Mouse (Mus musculus): ENCODE measurements around the gene Rnf212. TPM values are rescaled to one million over a fixed set of nuclear protein-coding genes. Genes with fewer than 3 reads are reported as not detected.

Gene Rnf212
- total and polyA plus RNA-seq, 3 experiments = not detected

DNA sequence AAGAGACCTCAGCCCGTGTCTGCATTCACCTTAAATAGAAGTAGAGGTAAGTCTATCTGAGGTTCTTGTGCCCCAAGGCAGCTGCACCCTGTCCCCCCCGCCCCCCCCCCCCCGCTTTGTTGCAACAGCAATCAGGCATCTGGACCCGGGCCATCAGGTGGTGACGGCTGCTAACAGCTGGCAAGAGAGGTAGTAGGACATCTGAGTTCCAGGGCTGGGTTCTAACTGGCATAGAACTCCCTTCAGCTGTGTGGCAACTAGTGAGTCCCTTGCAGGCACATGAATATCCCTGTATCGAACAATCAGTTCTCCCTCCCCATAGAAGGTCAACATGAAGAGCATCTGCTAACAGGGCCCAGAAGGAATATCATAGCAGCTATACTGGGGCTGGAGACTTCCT lies 62.8 kb downstream of the Rnf212 start:
- Histone ChIP-seq H3K4me3 (replicated peaks in 1 of 3; ENCODE audit: low read depth in 2 of 3, low read length in 2 of 3, poor library complexity in 1 of 3) (no peak overlapping the region), H3K79me2 (replicated peaks; ENCODE audit: control insufficient read depth, extremely low read depth, insufficient read depth, poor library complexity, severe bottlenecking) (no peaks in the 10 kb centered on the region), H3K27me3 (replicated peaks) (peaks cover 25% of the 10 kb centered on the region), H3K9ac (ENCODE audit: insufficient read depth, low read depth) (no peak overlapping the region), H3K4me2 (ENCODE audit: insufficient read depth, low read depth, poor library complexity, severe bottlenecking) (no peak overlapping the region), H3K4me1 (ENCODE audit: control insufficient read depth in 1 of 2, insufficient read depth in 2 of 2) (no peaks in the 10 kb centered on the region), H3K27ac (ENCODE audit: insufficient read depth, low read depth) (no peak overlapping the region), H3K9me3 (replicated peaks; ENCODE audit: low read length) (no peaks in the 10 kb centered on the region), H3K36me3 (replicated peaks in 1 of 2; ENCODE audit: control insufficient read depth in 1 of 2, insufficient read depth in 1 of 2, low read length in 1 of 2) (no peaks in the 10 kb centered on the region)
- dilution Hi-C loops (cut with MboI; ENCODE audit: extremely low pct_ligation_motif_present, extremely low pct_unique_long_range_greater_than_20kb, low sequenced_read_pairs) = no loop called here
- in situ Hi-C loops (cut with MboI; ENCODE audit: low pct_ligation_motif_present, low pct_unique_long_range_greater_than_20kb, low sequenced_read_pairs) = no loop called here
- no peak for TF ChIP-seq ELF1 (IDR thresholded peaks at IDR 0.05; ENCODE audit: low read depth, low read length)
- TF ChIP-seq JUND (conservative IDR thresholded peaks at IDR 0.05; ENCODE audit: low read depth, low read length) = no peak
- no peak for TF ChIP-seq HCFC1 (IDR thresholded peaks at IDR 0.05; ENCODE audit: low read depth, low read length)
- TF ChIP-seq KAT2A (IDR thresholded peaks at IDR 0.05; ENCODE audit: insufficient replicate concordance, low read length) = no peak
- TF ChIP-seq EP300 (IDR thresholded peaks at IDR 0.05; ENCODE audit: low read length) = no peak
- TF ChIP-seq MYC (IDR thresholded peaks at IDR 0.05; ENCODE audit: low read depth, low read length) = no peak
- no peak for TF ChIP-seq MAFK (IDR thresholded peaks at IDR 0.05; ENCODE audit: insufficient replicate concordance, low read length)
- TF ChIP-seq MEF2A (IDR thresholded peaks at IDR 0.05; ENCODE audit: borderline replicate concordance, low read depth, low read length) = no peak
- no peak for TF ChIP-seq E2F4 (IDR thresholded peaks at IDR 0.05; ENCODE audit: insufficient replicate concordance, low read depth, low read length)
- no peak for TF ChIP-seq ZNF384 (IDR thresholded peaks at IDR 0.05; ENCODE audit: low read depth, low read length)
- no peak for TF ChIP-seq ETS1 (conservative IDR thresholded peaks at IDR 0.05; ENCODE audit: low read depth, low read length)
- no peak for TF ChIP-seq JUN (IDR thresholded peaks at IDR 0.05; ENCODE audit: insufficient read depth, low read depth, low read length)
- TF ChIP-seq GABPA (IDR thresholded peaks at IDR 0.05; ENCODE audit: insufficient replicate concordance, low read depth, low read length) = no peak
- TF ChIP-seq TBP (conservative IDR thresholded peaks at IDR 0.05; ENCODE audit: low read depth, low read length) = no peak
- TF ChIP-seq ZC3H11A (IDR thresholded peaks at IDR 0.05; ENCODE audit: low read depth, low read length) = no peak
- TF ChIP-seq POLR2AphosphoS2 (IDR thresholded peaks at IDR 0.05; ENCODE audit: low read depth, low read length) = no peak
- TF ChIP-seq TCF12 (IDR thresholded peaks at IDR 0.05; ENCODE audit: low read depth, low read length) = no peak
- TF ChIP-seq NRF1 (IDR thresholded peaks at IDR 0.05; ENCODE audit: low read depth, low read length) = no peak
- no peak for DNase-seq (ENCODE audit: extremely low read depth)

DNA sequence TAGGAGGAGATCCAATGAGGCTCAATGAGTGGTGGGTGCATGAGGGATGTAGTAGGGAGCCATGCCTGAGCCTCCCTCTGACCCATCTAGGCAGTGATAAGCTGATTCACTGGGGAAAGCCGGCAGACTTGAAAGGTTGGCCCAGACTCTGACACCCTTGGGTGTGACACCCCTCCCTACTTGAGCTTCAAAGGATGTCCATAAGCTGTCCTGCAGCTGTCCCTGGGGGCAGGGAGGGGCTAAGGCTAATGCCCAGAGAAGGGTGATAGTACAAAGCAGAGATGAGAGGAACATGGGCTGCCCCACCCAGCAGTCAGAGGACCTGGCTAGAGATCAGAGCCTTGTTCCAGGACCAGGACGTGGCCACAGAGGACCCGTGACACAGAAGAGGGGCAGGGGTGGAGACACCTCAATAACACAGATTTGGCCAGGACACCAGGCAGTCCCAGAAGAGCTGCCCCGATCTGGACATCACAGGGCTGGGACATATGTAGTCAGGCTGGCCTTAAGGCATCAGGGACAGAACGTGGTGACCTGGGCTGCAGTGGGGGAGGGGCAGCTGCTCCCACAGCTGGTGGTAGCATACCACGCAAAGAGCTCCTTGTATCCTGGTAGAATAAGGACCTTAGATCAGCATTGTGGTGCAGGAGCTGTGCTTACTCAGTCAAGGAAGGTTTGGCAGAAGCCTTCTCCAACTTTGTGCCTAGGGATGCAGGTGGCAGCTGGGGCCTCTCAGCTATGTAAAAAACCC lies 65.6 kb downstream of the Rnf212 start:
- in situ Hi-C loops (cut with MboI; ENCODE audit: low pct_ligation_motif_present, low pct_unique_long_range_greater_than_20kb, low sequenced_read_pairs) (no loop called here), dilution Hi-C loops (cut with MboI; ENCODE audit: extremely low pct_ligation_motif_present, extremely low pct_unique_long_range_greater_than_20kb, low sequenced_read_pairs) (no loop called here)
- Histone ChIP-seq H3K9ac (ENCODE audit: insufficient read depth, low read depth) (no peak overlapping the region), H3K27me3 (replicated peaks) (peaks cover 14% of the 10 kb centered on the region), H3K4me1 (ENCODE audit: control insufficient read depth in 1 of 2, insufficient read depth in 2 of 2) (no peaks in the 10 kb centered on the region), H3K4me3 (replicated peaks in 1 of 3; ENCODE audit: low read depth in 2 of 3, low read length in 2 of 3, poor library complexity in 1 of 3) (no peak overlapping the region), H3K79me2 (replicated peaks; ENCODE audit: control insufficient read depth, extremely low read depth, insufficient read depth, poor library complexity, severe bottlenecking) (no peaks in the 10 kb centered on the region), H3K4me2 (ENCODE audit: insufficient read depth, low read depth, poor library complexity, severe bottlenecking) (no peak overlapping the region), H3K36me3 (replicated peaks in 1 of 2; ENCODE audit: control insufficient read depth in 1 of 2, insufficient read depth in 1 of 2, low read length in 1 of 2) (no peaks in the 10 kb centered on the region), H3K9me3 (replicated peaks; ENCODE audit: low read length) (no peaks in the 10 kb centered on the region), H3K27ac (ENCODE audit: insufficient read depth, low read depth) (no peak overlapping the region)
- TF ChIP-seq E2F4 (IDR thresholded peaks at IDR 0.05; ENCODE audit: insufficient replicate concordance, low read depth, low read length) (no peak), CHD1 (IDR thresholded peaks at IDR 0.05; ENCODE audit: low read depth, low read length) (no peak), ZKSCAN1 (IDR thresholded peaks at IDR 0.05; ENCODE audit: borderline replicate concordance, low read depth, low read length) (no peak), MAFK (IDR thresholded peaks at IDR 0.05; ENCODE audit: insufficient replicate concordance, low read length) (no peak), RCOR1 (conservative IDR thresholded peaks at IDR 0.05; ENCODE audit: low read depth, low read length) (no peak), MAZ (IDR thresholded peaks at IDR 0.05; ENCODE audit: low read depth, low read length) (no peak), PAX5 (IDR thresholded peaks at IDR 0.05; ENCODE audit: low read length) (no peak), EP300 (IDR thresholded peaks at IDR 0.05; ENCODE audit: low read length) (no peak), CTCF (conservative IDR thresholded peaks at IDR 0.05 in 1 of 2, IDR thresholded peaks at IDR 0.05 in 1 of 2; ENCODE audit: low read depth in 2 of 2, low read length in 2 of 2) (no peak), RAD21 (IDR thresholded peaks at IDR 0.05; ENCODE audit: low read depth, low read length) (no peak), BHLHE40 (IDR thresholded peaks at IDR 0.05; ENCODE audit: low read depth, low read length) (no peak), POLR2A (IDR thresholded peaks at IDR 0.05; ENCODE audit: low read depth, low read length) (no peak), MEF2A (IDR thresholded peaks at IDR 0.05; ENCODE audit: borderline replicate concordance, low read depth, low read length) (no peak), USF1 (IDR thresholded peaks at IDR 0.05; ENCODE audit: low read depth, low read length) (no peak), KAT2A (IDR thresholded peaks at IDR 0.05; ENCODE audit: insufficient replicate concordance, low read length) (no peak), JUND (conservative IDR thresholded peaks at IDR 0.05; ENCODE audit: low read depth, low read length) (no peak), MAX (IDR thresholded peaks at IDR 0.05; ENCODE audit: low read length) (no peak), ZC3H11A (IDR thresholded peaks at IDR 0.05; ENCODE audit: low read depth, low read length) (no peak), TCF12 (IDR thresholded peaks at IDR 0.05; ENCODE audit: low read depth, low read length) (no peak)
- DNase-seq (ENCODE audit: extremely low read depth) = no peak

All from CH12.LX (cell line).